Mouse (Mus musculus) forebrain, embryonic 11.5 days (tissue): Measurements from ENCODE around the gene Prr14. TPM values are rescaled to one million over a fixed set of nuclear protein-coding genes. Genes with fewer than 3 reads are reported as not detected.

Experiments used
- ATAC-seq: fragments of 200-750 bp; cut with Nextera tagmentation; replicated peaks from 2 replicates; pipeline ENCODE4 v1.8.0; 2017; ENCODE audit warnings: moderate TSS enrichment; ENCODE audit not compliant: low FRiP score
- DNase-seq: peaks from one replicate; pipeline ENCODE4 v3.0.0-alpha.2; 2017; ENCODE audit warnings: low spot score
- H3K27ac ChIP-seq: fragments of 300-500 bp; sonication (generic); 2 replicates; pipeline ENCODE4 v1.5.1; 2014; ENCODE audit warnings: low read depth, low read length
- H3K27me3 ChIP-seq: fragments of 300-500 bp; sonication (generic); 2 replicates; pipeline ENCODE4 v1.6.1; 2014; ENCODE audit warnings: mild to moderate bottlenecking, low read length, mixed read lengths; ENCODE audit not compliant: control insufficient read depth, insufficient read depth
- H3K36me3 ChIP-seq: fragments of 300-500 bp; sonication (generic); 2 replicates; pipeline ENCODE4 v1.6.1; 2014; ENCODE audit warnings: mild to moderate bottlenecking, low read length, moderate library complexity, mixed read lengths; ENCODE audit not compliant: control insufficient read depth, insufficient read depth
- H3K4me1 ChIP-seq: fragments of 300-500 bp; sonication (generic); replicated peaks from 2 replicates; pipeline ENCODE4 v1.6.1; 2014; ENCODE audit warnings: low read length, mixed read lengths; ENCODE audit not compliant: control insufficient read depth, insufficient read depth
- H3K4me2 ChIP-seq: fragments of 300-500 bp; sonication (generic); 2 replicates; pipeline ENCODE4 v1.6.1; 2014; ENCODE audit warnings: low read depth, mild to moderate bottlenecking, low read length, moderate library complexity, mixed read lengths; ENCODE audit not compliant: severe bottlenecking
- H3K4me3 ChIP-seq: fragments of 300-500 bp; sonication (generic); 2 replicates; pipeline ENCODE4 v1.5.1; 2014; ENCODE audit warnings: low read depth, low read length
- H3K9ac ChIP-seq: fragments of 300-500 bp; sonication (generic); 2 replicates; pipeline ENCODE4 v1.6.1; 2014; ENCODE audit warnings: low read length
- H3K9me3 ChIP-seq: fragments of 300-500 bp; sonication (generic); 2 replicates; pipeline ENCODE4 v1.6.1; 2016; ENCODE audit warnings: low read length, mixed read lengths; ENCODE audit not compliant: control insufficient read depth
- WGBS: fragments of 180-500 bp; shearing (Covaris S2); extraction: QIAGEN DNeasy Blood & Tissue Kit; methylation state at CpG from one replicate; pipeline ENCODE4 v1.1.7; 2014; 5-methylcytosine and 5-hydroxymethylcytosine counted together
- polyA plus RNA-seq: library from polyadenylated mRNA; unstranded; fragments of >200 nt; fragmentation: Nextera tagmentation; extraction: Ambion mirVana; gene quantifications from 2 replicates; pipeline ENCODE4 v1.2.1, GENCODE M21; 2014

Gene Prr14
- polyA plus RNA-seq, 1 experiment from 2014 or later: 77.3 TPM

GRCm38 (mm10) chr7:127475186-127475740, 15.9 kb downstream of the Prr14 start:
- no peak overlapping the region for H3K4me2 ChIP-seq
- H3K27me3 ChIP-seq: no peaks in the 10 kb centered on the region
- H3K4me1 ChIP-seq: peaks cover 17% of the 10 kb centered on the region
- H3K36me3 ChIP-seq: peaks cover 10% of the 10 kb centered on the region; the same call in 1 of the 2 replicates
- H3K9me3 ChIP-seq: no peaks in the 10 kb centered on the region
- no peak overlapping the region for H3K9ac ChIP-seq
- ATAC-seq (no peak), DNase-seq (no peak)
- H3K27ac ChIP-seq: no peak overlapping the region
- H3K4me3 ChIP-seq: no peak overlapping the region
- 94% methylated on average over 11 of the region's 11 CpGs for WGBS

DNA sequence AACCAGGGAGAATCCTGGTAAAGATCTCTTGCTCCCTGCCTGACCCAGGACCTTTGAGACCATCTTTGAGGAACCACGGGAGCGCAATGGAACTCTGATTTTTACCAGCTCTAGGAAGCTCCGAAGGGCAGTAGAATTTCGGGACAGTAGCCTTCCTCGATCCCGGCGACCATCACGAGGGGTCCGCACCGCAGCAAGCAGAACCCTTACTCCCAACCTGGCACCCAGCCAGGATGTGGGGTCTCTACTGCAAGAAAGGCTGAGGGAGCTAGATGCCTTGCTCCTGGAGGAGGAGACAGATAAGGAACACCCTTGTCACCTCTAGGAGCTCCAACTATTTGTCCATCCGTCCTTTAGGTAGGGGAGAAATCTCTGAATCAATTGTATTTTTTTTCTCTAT, 16.9 kb downstream of the Prr14 start:
- Histone ChIP-seq H3K4me1 (peaks cover 19% of the 10 kb centered on the region), H3K4me2 (no peak overlapping the region), H3K4me3 (no peak overlapping the region), H3K27me3 (no peaks in the 10 kb centered on the region), H3K9me3 (no peaks in the 10 kb centered on the region), H3K36me3 (peaks cover 10% of the 10 kb centered on the region; the same call in 1 of the 2 replicates), H3K27ac (no peak overlapping the region), H3K9ac (no peak overlapping the region)
- ATAC-seq (no peak), DNase-seq (no peak)
- 96% methylated on average over 11 of the region's 11 CpGs for WGBS

- Histone ChIP-seq H3K4me3 (peak overlapping the region; percentile 72; the same call in 1 of the 2 replicates), H3K27ac (no peak overlapping the region), H3K4me2 (peak overlapping the region; percentile 89), H3K9me3 (no peaks in the 10 kb centered on the region), H3K4me1 (peaks cover 19% of the 10 kb centered on the region), H3K27me3 (no peaks in the 10 kb centered on the region), H3K36me3 (peaks cover 10% of the 10 kb centered on the region; the same call in 1 of the 2 replicates), H3K9ac (no peak overlapping the region)
- ATAC-seq (no peak), DNase-seq (no peak)
- 86% methylated on average over 4 of the region's 4 CpGs for WGBS
Observed at GRCm38 (mm10) chr7:127476855-127477254, 17.4 kb downstream of the Prr14 start.

DNA sequence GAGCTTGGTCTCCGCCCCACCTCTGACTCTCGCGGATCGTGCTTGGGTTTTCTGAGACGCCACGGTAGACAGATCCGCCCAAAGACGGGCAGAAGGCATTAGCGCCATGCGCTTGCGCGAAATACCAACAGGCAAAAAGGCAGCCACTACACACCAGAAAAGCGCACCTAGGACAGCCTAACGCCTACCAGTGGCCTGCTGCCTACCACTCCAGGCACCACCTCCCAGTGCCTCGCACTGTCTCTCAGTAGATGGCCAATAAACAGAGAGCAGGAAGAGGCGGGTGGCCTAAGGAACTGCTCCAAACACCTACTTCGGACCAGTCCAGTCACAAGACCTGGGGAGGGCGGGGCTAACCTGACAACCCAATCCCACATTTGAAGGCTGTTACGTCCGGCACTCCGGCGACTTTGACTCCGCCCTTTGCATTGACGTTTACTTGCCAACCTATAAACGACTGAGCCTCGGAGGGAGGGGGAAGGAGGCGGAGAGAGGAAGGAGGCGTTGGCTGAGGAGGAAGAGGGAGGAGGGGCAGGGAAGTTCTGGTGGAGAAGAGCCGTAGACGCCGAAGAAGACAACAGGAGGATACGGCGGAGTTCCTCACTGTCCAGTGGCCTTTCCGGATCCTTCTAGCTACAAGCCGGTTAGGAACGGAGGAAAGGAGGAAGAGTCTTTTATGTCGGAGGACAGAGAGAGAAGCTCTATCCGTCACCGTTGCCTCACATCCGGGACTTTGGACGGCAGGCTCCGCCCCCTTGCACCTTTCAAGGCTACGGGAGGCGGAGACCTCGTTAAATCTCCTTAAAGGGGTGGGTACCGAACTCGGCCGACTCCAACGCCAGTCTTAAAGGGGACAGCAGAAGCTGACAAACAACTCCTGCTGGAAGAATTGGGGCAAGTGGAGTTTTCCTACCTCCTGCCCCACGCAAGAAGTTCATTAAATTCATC, 18.6 kb downstream of the Prr14 start:
- Histone ChIP-seq H3K9ac (peak overlapping the region; percentile 77), H3K27ac (peak overlapping the region; percentile 89), H3K36me3 (peaks cover 14% of the 10 kb centered on the region; the same call in 1 of the 2 replicates), H3K4me2 (peak overlapping the region; percentile 89), H3K4me3 (peak overlapping the region; percentile 72), H3K27me3 (no peaks in the 10 kb centered on the region), H3K9me3 (no peaks in the 10 kb centered on the region), H3K4me1 (peaks cover 14% of the 10 kb centered on the region)
- DNase-seq (peak; percentile 98), ATAC-seq (peak; percentile 93)
- under 1% methylated on average over 50 of the region's 50 CpGs for WGBS

GRCm38 (mm10) chr7:127478635-127479317, 19.4 kb downstream of the Prr14 start, which contains the start of gene Fbrs:
Gene Fbrs, plus strand, starts transcription at chr7:127479199.
- Histone ChIP-seq H3K4me2 (peak within 1 kb of the TSS; percentile 89), H3K4me3 (peak within 1 kb of the TSS; percentile 72), H3K9ac (peak within 1 kb of the TSS; percentile 77), H3K9me3 (no peaks in the 10 kb centered on the region), H3K27me3 (no peaks in the 10 kb centered on the region), H3K4me1 (peaks cover 14% of the 10 kb centered on the region), H3K27ac (peak within 1 kb of the TSS; percentile 89), H3K36me3 (peaks cover 19% of the 10 kb centered on the region; the same call in 1 of the 2 replicates)
- DNase-seq (peak; percentile 92), ATAC-seq (peak; percentile 80)
- under 1% methylated on average over 62 of the region's 62 CpGs for WGBS

GRCm38 (mm10) chr7:127479318-127480225, 20.2 kb downstream of the Prr14 start:
- peaks cover 14% of the 10 kb centered on the region for H3K4me1 ChIP-seq
- WGBS: 7% methylated on average over 46 of the region's 48 CpGs

GRCm38 (mm10) chr7:127480321-127480720, 20.9 kb downstream of the Prr14 start:
- Histone ChIP-seq H3K27ac (no peak overlapping the region), H3K36me3 (peaks cover 13% of the 10 kb centered on the region; the same call in 1 of the 2 replicates)
- no peak for ATAC-seq

More at GRCm38 (mm10) chr7:127479318-127480225, 20.2 kb downstream of the Prr14 start:
- Histone ChIP-seq H3K4me3 (peak overlapping the region; percentile 72), H3K9me3 (no peaks in the 10 kb centered on the region), H3K36me3 (peaks cover 17% of the 10 kb centered on the region; the same call in 1 of the 2 replicates), H3K4me2 (peak overlapping the region; percentile 89), H3K9ac (peak overlapping the region; percentile 77), H3K27ac (peak overlapping the region; percentile 89), H3K27me3 (no peaks in the 10 kb centered on the region)
- DNase-seq (no peak), ATAC-seq (no peak)

More at GRCm38 (mm10) chr7:127480321-127480720, 20.9 kb downstream of the Prr14 start:
- peak overlapping the region; percentile 89; the same call in 1 of the 2 replicates for H3K4me2 ChIP-seq
- no peaks in the 10 kb centered on the region for H3K9me3 ChIP-seq
- peak overlapping the region; percentile 72; the same call in 1 of the 2 replicates for H3K4me3 ChIP-seq
- whole genome bisulfite sequencing: 67% methylated on average over 2 of the region's 2 CpGs
- no peaks in the 10 kb centered on the region for H3K27me3 ChIP-seq
- H3K4me1 ChIP-seq: peaks cover 14% of the 10 kb centered on the region
- peak overlapping the region; percentile 77 for H3K9ac ChIP-seq
- no peak for DNase-seq
